Mouse (Mus musculus) spleen, adult 2 months (tissue): Measurements from ENCODE around the gene Cpm. TPM values are rescaled to one million over a fixed set of nuclear protein-coding genes. Genes with fewer than 3 reads are reported as not detected.

Experiments used
- DNase-seq, 2 experiments: peaks; one replicate each; pipeline versions ENCODE4 v3.0.0 to v3.0.0-alpha.2; 2012 to 2021; ENCODE audit warnings: low spot score in 2 of 2, low read depth in 1 of 2
- H3K27ac ChIP-seq: fragments of 200-500 bp; 2 replicates; pipeline ENCODE4 v1.5.1; 2012; ENCODE audit warnings: low read length, inconsistent platforms; ENCODE audit not compliant: insufficient read depth
- H3K27me3 ChIP-seq: fragments of 200-500 bp; 2 replicates; pipeline ENCODE4 v1.6.1; 2012; ENCODE audit warnings: mild to moderate bottlenecking, moderate library complexity, low read length, inconsistent platforms; ENCODE audit not compliant: control insufficient read depth, insufficient read depth
- H3K36me3 ChIP-seq: fragments of 200-500 bp; 2 replicates; pipeline ENCODE4 v1.6.1; 2012; ENCODE audit warnings: mild to moderate bottlenecking, low read length, inconsistent platforms; ENCODE audit not compliant: control insufficient read depth, insufficient read depth
- H3K4me1 ChIP-seq: fragments of 200-500 bp; 2 replicates; pipeline ENCODE4 v1.6.1; 2011; ENCODE audit warnings: inconsistent platforms; ENCODE audit not compliant: control insufficient read depth, insufficient read depth, insufficient read length
- H3K4me3 ChIP-seq: fragments of 200-500 bp; 2 replicates; pipeline ENCODE4 v1.5.1; 2011; ENCODE audit warnings: mild to moderate bottlenecking, inconsistent platforms; ENCODE audit not compliant: insufficient read depth, insufficient read length; ENCODE audit errors: extremely low read depth
- CTCF ChIP-seq: fragments of 200-500 bp; IDR thresholded peaks from 2 replicates; pipeline ENCODE4 v1.5.1; 2011; ENCODE audit warnings: mild to moderate bottlenecking, inconsistent platforms; ENCODE audit not compliant: insufficient read depth, insufficient read length, insufficient replicate concordance; ENCODE audit errors: extremely low read depth
- POLR2A ChIP-seq: fragments of 200-500 bp; IDR thresholded peaks from 2 replicates; pipeline ENCODE4 v1.6.1; 2011; ENCODE audit warnings: low read depth, low read length, inconsistent platforms
- WGBS: fragments of 180-500 bp; shearing (Covaris S2); methylation state at CpG from one replicate; pipeline ENCODE4 v1.1.7; 2018; 5-methylcytosine and 5-hydroxymethylcytosine counted together
- polyA plus RNA-seq: library from polyadenylated mRNA; depleted of rRNA; stranded (reverse); fragments of >200 nt; gene quantifications from 2 replicates; pipeline ENCODE4 v1.2.3, GENCODE M21; 2012

The Cpm gene
- polyA plus RNA-seq, 1 experiment: 10.1 TPM

DNA sequence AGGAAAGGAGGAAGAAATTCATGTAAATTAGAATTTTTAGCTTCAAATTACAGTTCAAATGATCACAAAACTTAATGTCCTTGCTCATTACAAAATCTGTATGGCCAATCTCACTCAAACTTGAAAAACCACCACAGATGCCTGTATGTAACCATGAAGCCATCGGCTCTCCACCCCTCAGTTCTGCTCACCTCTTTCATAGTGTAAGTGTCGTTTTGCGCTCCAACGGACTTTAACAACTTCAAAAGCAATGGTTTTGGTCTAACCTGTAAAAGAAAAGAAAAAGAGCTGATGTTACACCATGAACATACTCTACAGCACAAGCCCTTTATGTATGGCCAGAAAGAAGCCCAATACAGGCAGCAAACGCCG lies 75.7 kb downstream of the Cpm start:
- WGBS: 94% methylated on average over 6 of the region's 6 CpGs
- TF ChIP-seq CTCF: no peak
- TF ChIP-seq POLR2A: no peak
- Histone ChIP-seq H3K27ac (no peak overlapping the region), H3K4me1 (no peaks in the 10 kb centered on the region), H3K27me3 (no peaks in the 10 kb centered on the region), H3K36me3 (peaks cover 33% of the 10 kb centered on the region), H3K4me3 (no peak overlapping the region)
- DNase-seq: no peak

DNA sequence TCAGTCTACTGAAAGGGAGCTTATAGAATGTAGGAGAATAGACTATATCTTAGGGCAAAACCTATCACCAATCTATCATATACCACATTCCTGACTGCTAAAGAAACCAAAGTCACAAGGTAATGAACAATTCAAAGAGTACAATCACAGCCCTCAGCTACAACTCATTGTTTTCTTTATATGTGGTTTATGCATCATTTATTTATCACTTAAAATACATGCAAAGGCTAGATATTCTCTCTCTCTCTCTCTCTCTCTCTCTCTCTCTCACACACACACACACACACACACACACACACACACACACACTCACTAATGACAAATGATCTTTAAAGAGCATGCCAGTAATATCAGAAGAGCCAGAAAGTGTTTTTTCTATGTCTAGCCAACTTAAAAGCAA lies 76.5 kb downstream of the Cpm start:
- DNase-seq: no peak
- no peak overlapping the region for H3K27ac ChIP-seq
- no peaks in the 10 kb centered on the region for H3K27me3 ChIP-seq
- H3K4me1 ChIP-seq: no peaks in the 10 kb centered on the region
- peaks cover 27% of the 10 kb centered on the region for H3K36me3 ChIP-seq
- no peak for TF ChIP-seq CTCF
- TF ChIP-seq POLR2A: no peak
- H3K4me3 ChIP-seq: no peak overlapping the region

DNA sequence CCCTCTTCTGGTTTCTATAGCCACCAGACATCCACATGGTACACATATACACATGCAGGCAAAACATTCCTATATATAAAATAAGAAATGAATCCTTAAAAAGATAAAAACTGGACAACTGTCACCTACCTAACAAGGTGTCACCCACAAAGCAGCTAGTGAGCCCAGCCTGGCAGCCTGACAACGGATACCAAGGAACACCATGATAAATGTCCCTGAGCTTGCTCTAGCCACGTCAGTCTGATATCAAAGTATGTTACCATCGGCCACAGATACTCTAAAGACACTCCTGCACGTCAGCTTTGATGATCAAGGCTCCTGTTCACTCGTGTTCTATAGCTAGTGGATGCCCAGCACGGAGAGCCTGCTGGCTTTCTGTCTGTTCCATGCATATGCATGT lies 77.1 kb downstream of the Cpm start:
- DNase-seq: no peak
- no peak overlapping the region for H3K27ac ChIP-seq
- no peak overlapping the region for H3K4me3 ChIP-seq
- 88% methylated on average over 6 of the region's 6 CpGs for WGBS
- no peaks in the 10 kb centered on the region for H3K27me3 ChIP-seq
- TF ChIP-seq CTCF (no peak), POLR2A (no peak)
- H3K4me1 ChIP-seq: no peaks in the 10 kb centered on the region; the same call in 1 of the 2 replicates
- peaks cover 27% of the 10 kb centered on the region for H3K36me3 ChIP-seq

DNA sequence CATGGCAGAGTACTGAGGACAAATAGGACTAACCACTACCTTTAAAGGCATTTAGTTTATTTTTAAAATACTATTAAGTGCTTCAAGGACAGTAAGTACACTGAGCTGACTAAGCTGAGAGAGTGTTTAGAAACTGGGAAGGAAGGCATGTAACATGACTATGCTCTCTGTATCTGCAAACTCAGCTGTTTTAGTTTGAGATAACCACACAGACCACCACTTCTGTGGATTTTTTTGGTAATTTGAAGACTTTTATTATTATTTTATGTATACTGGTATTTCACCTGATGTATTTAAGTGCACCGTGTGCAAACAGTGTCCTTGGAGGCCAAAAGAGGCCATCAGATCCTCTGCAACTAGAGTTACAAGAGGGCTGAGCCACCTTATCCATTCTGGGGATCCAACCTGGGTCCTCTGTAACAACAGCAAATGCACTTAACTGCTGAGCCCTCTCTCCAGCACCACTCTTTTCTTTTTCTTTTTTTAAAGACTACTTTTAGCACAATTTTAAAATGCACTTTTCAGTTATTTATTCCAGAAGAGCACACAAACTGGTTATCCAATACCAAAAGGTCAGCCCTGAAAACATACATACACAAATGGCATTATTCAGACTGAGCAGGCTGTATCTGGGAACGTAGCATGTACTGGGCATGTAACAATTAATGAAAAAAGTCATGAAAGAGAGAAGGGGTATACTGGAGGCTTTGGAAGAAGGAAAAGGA lies 78.0 kb downstream of the Cpm start:
- H3K4me3 ChIP-seq: no peak overlapping the region
- peaks cover 23% of the 10 kb centered on the region for H3K36me3 ChIP-seq
- no peaks in the 10 kb centered on the region; the same call in 1 of the 2 replicates for H3K4me1 ChIP-seq
- no peaks in the 10 kb centered on the region for H3K27me3 ChIP-seq
- no peak for TF ChIP-seq CTCF
- TF ChIP-seq POLR2A: no peak
- H3K27ac ChIP-seq: no peak overlapping the region
- 95% methylated on average over 2 of the region's 2 CpGs for WGBS
- no peak for DNase-seq

DNA sequence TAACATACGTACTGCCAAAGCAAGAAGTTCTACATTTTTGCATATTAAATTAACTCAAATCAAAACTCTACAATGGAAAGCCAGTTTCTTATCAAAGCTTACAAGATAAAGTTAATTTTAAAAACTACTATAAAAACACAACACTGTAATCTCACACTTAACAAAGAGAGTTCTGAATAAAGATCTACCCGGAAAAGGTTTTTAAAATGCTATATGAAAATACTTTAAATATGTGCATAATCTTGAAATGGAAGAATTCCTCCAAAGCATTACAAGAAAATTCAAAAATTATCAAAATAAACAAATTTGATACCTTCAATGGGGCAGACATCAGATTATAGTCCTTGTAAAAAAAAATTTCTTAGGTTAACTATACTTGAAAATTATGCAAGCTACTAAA lies 79.1 kb downstream of the Cpm start:
- Histone ChIP-seq H3K4me3 (no peak overlapping the region), H3K27me3 (no peaks in the 10 kb centered on the region), H3K36me3 (peaks cover 18% of the 10 kb centered on the region), H3K27ac (no peak overlapping the region), H3K4me1 (no peaks in the 10 kb centered on the region; the same call in 1 of the 2 replicates)
- 95% methylated on average over 2 of the region's 2 CpGs for WGBS
- DNase-seq: no peak
- TF ChIP-seq POLR2A: no peak
- TF ChIP-seq CTCF: no peak

DNA sequence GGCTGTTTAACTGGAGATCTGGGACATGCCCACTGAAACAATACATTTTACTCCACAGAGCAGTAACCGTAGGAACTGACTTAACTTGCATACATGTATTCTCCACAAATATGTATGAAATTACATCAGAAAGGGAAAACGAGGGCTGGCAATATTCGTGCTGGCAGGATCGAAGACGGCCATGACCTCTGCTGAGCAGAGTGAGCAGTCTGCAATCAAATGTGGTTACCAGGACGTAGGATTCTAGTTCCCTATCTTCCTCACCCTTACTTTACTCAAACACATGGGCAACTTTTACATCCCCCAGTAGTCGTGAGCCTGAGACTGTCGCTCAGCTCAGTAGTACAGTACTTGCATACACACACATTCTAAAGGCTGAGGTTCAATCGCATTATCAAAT lies 79.6 kb downstream of the Cpm start:
- Histone ChIP-seq H3K27me3 (no peaks in the 10 kb centered on the region), H3K36me3 (peaks cover 16% of the 10 kb centered on the region), H3K4me3 (no peak overlapping the region), H3K27ac (no peak overlapping the region), H3K4me1 (no peaks in the 10 kb centered on the region; the same call in 1 of the 2 replicates)
- WGBS: 50% methylated on average over 9 of the region's 9 CpGs
- TF ChIP-seq CTCF (no peak), POLR2A (no peak)
- no peak for DNase-seq

DNA sequence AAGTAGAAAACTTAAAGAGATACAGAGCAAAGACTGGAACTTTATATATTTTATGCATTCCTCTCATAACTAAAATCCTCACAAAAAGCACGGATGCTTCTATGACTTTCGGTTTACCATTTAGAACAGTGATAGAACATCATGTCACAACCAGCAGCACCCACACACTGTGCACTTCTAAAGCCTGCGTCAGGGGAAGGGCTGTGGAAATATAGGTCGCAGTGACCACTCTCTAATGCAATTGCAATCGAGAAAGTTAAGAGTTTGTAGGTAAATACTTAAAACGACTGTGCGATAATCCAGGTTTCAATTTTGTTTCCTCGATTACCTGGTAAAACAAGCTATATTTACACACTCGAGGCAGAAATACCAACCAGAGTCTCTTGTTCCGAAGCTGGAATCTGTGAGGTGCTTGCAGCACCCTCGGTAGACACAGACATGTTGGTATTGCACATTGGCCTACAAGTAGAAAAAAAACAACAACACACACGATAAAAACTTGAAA lies 80.1 kb downstream of the Cpm start:
- TF ChIP-seq CTCF: no peak
- no peak for TF ChIP-seq POLR2A
- WGBS: 18% methylated on average over 12 of the region's 12 CpGs
- no peak for DNase-seq
- H3K36me3 ChIP-seq: peaks cover 14% of the 10 kb centered on the region
- peak overlapping the region; percentile 99 for H3K4me3 ChIP-seq
- no peaks in the 10 kb centered on the region; the same call in 1 of the 2 replicates for H3K4me1 ChIP-seq
- H3K27ac ChIP-seq: peak overlapping the region; percentile 82; the same call in 1 of the 2 replicates
- no peaks in the 10 kb centered on the region for H3K27me3 ChIP-seq
